Mouse (Mus musculus): ENCODE measurements around the gene Ddi2. TPM values are rescaled to one million over a fixed set of nuclear protein-coding genes. Genes with fewer than 3 reads are reported as not detected.
"Not testable (repeated sequence)": the region's sequence is repeated elsewhere in the genome, so short reads cannot be mapped to it uniquely, and the experiment has no call there.

The Ddi2 gene
- 27.4 and 30.6 TPM in 2 replicates for total RNA-seq (2017)

- ATAC-seq (replicated peaks; ENCODE audit: low read depth, poor library complexity, severe bottlenecking), result peak; percentile 73
Observed at GRCm38 (mm10) chr4:141722731-141723672, at the start of gene Ddi2. Gene Ddi2, minus strand, starts transcription at chr4:141723419.

GRCm38 (mm10) chr4:141773019-141773418, 49.8 kb upstream of the Ddi2 start:
- not testable (repeated sequence) for ATAC-seq (replicated peaks; ENCODE audit: low read depth, poor library complexity, severe bottlenecking)

DNA sequence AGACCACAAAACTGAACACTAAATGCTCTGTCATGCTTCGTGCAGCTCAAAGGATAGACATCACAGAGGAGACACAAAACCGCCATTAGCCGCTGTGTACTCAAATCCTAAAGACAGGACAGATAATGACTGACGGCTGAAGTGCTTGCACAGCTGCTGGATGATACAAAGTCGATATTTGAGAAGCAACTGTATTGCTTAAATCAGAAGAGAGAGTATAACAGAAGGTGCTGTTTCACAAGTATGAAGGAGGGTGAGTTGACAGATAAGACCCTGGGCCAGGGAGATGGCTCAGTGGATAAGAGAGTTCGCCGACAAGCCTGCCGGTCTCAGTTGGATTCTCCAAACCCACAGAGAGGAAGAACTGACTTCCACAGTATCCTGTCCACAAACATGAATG, 48.6 kb upstream of the Ddi2 start:
- ATAC-seq (replicated peaks; ENCODE audit: low read depth, poor library complexity, severe bottlenecking), result peak; percentile 48

GRCm38 (mm10) chr4:141769501-141770160, 46.4 kb upstream of the Ddi2 start:
- no peak for ATAC-seq (replicated peaks; ENCODE audit: low read depth, poor library complexity, severe bottlenecking)

- ATAC-seq (replicated peaks; ENCODE audit: low read depth, poor library complexity, severe bottlenecking), result peak; percentile 45; the same call in 1 of the 2 replicates
Observed at GRCm38 (mm10) chr4:141767353-141768036, 44.3 kb upstream of the Ddi2 start.

- ATAC-seq (replicated peaks; ENCODE audit: low read depth, poor library complexity, severe bottlenecking), result 0 out of 2 replicates have a peak, but pooled peaks have one; percentile 6
Observed at GRCm38 (mm10) chr4:141766668-141767352, 43.6 kb upstream of the Ddi2 start.

GRCm38 (mm10) chr4:141766316-141766667, 43.1 kb upstream of the Ddi2 start:
- peak; percentile 66 for ATAC-seq (replicated peaks; ENCODE audit: low read depth, poor library complexity, severe bottlenecking)

DNA sequence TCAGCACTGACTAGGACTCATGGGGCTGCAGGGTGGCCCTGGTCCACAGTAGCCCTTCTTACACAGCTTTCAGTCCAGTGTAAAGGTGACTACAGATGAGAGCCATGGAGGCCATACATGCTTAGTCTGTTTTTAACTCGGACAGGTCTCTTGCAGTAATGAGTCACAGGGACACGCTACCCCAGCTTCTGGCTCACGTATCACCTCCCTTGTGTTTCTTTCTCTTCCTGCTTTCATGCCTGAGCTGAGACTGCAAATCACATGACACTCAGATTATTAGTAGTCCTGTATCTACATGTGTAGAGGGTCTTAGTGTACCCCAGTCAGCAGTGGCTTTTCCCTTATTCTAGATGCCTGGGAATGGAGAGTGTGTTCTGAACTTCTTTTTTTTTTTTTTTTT, 41.8 kb upstream of the Ddi2 start:
- ATAC-seq (replicated peaks; ENCODE audit: low read depth, poor library complexity, severe bottlenecking), result no peak

DNA sequence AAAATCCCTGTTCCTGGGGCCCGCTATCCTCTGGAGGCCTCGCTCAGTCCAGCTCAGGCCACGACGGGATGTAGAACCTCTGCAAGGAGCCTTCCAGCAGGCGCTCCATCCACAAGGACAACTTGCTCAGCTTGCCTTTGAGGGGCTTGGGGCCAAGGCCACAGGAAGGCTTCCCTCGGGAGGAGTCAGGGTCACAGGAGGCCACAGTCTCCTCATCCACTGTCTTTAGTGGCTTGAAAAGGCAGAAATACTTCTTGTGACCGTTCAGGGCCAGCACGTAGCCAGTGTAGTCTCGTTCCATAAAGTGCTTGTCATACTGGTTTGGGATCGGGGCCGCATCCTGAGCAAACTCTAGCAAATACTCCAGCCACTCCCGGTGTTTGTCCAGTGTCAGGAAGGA, 40.3 kb upstream of the Ddi2 start:
- no peak for ATAC-seq (replicated peaks; ENCODE audit: low read depth, poor library complexity, severe bottlenecking)

GRCm38 (mm10) chr4:141762102-141762598, 38.9 kb upstream of the Ddi2 start:
- ATAC-seq (replicated peaks; ENCODE audit: low read depth, poor library complexity, severe bottlenecking), result no peak

DNA sequence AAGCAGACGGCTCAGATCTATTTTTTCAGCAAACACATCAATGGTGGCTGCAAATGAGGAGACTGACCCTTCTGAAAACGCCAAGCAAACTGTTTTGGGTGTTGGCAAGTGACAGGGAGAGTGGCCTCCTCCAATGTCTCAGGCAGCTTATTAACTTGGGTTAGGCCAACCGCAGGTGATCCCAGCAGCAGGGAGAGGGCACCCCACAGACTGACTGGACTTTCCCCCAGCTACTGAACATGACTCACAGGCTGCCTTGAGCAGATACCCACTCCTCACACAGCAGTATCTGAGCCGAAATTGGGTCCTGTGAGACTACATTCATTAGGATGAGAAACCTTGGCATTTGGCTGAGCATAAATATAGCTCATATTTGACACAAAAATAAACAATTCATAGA, 37.7 kb upstream of the Ddi2 start:
- no peak for ATAC-seq (replicated peaks; ENCODE audit: low read depth, poor library complexity, severe bottlenecking)

GRCm38 (mm10) chr4:141758874-141759542, 35.8 kb upstream of the Ddi2 start:
- ATAC-seq (replicated peaks; ENCODE audit: low read depth, poor library complexity, severe bottlenecking), result no peak

GRCm38 (mm10) chr4:141757124-141757523, 33.9 kb upstream of the Ddi2 start:
- no peak for ATAC-seq (replicated peaks; ENCODE audit: low read depth, poor library complexity, severe bottlenecking)

- no peak for ATAC-seq (replicated peaks; ENCODE audit: low read depth, poor library complexity, severe bottlenecking)
Observed at GRCm38 (mm10) chr4:141755375-141755930, 32.2 kb upstream of the Ddi2 start.

DNA sequence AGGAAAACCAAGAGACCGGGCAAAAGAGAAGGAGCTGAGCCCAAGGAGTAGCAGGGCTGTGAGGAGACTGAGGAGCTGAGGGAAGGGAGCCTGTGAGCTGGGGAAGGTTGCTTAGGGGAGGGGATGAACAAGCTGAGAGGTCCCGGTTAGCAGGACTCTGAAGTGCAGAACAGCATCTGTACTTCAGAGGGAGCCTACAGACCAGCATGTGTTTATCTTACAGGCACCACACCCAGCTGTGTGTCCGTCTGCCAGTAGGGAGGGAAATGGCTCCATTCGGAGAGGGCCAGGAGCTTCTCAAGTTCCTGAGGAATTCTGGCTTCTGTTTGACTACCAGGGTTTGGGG, 28.8 kb upstream of the Ddi2 start:
- ATAC-seq (replicated peaks; ENCODE audit: low read depth, poor library complexity, severe bottlenecking), result peak; percentile 74

DNA sequence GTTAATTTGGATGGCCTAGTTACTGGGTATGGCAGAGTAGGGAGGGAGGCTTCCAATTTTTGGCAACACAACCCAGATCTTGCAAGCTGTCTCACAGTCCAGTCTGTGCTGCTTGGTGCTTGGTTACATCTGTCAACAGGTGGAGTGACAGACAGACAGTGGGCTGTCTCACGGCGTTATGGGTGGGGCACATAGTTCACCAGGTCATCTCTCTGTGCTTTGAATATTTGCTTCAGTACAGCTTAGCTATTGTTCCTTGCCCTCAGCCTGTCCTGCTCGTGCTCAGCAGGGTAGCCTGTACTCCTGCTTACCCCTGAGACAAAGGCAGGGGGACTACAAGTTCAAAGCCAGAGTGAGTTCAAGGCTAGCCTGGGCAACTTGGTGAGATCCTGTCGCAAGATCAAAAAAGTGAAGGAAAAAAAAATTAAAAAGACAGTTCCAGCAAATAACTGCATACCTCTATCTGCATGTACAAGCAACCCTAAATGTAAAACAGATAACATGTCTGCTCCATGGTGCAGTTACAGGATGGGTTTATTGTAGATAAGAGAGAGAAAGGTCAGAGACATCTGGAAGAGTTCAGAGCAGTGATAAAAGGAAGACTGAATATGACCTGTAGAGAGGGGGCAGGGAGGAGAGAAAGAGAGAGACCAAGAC, 28.3 kb upstream of the Ddi2 start:
- peak; percentile 60 for ATAC-seq (replicated peaks; ENCODE audit: low read depth, poor library complexity, severe bottlenecking)

DNA sequence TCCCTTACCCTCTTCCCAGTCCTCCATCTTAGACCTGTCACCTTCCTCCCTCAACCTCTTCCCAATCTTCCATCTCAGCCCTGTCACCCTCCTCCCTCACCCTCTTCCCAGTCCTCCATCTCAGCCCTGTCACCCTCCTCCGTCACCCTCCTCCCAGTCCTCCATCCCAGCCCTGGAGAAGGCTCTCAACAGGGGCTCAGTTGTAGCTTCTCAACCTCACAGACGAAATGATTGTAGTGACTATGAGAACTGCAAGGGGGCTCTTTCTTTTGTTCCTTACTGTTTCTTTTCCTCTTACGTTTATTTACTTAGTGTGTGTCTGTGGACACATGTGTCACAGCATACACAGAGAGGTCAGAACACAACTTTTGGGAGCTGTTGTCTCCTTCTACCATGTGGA, 27.6 kb upstream of the Ddi2 start:
- ATAC-seq (replicated peaks; ENCODE audit: low read depth, poor library complexity, severe bottlenecking), result no peak

GRCm38 (mm10) chr4:141749557-141749956, 26.3 kb upstream of the Ddi2 start:
- ATAC-seq (replicated peaks; ENCODE audit: low read depth, poor library complexity, severe bottlenecking), result no peak
